Mouse (Mus musculus) intestine, embryonic 14.5 days (tissue): ENCODE data around the gene Zfp217. TPM values are rescaled to one million over a fixed set of nuclear protein-coding genes. Genes with fewer than 3 reads are reported as not detected.

ENCODE experiments used
- ATAC-seq: fragments of 200-750 bp; cut with Nextera tagmentation; replicated peaks from 2 replicates; pipeline ENCODE4 v1.8.0; 2017; ENCODE audit warnings: low read depth, moderate number of reproducible peaks, moderate TSS enrichment, moderate library complexity; ENCODE audit not compliant: low FRiP score, low TSS enrichment
- DNase-seq: peaks from one replicate; pipeline ENCODE4 v3.0.0-alpha.2; 2018; ENCODE audit warnings: low spot score
- H3K27ac ChIP-seq: fragments of 300-500 bp; sonication (generic); 2 replicates; pipeline ENCODE4 v1.5.1; 2014; ENCODE audit warnings: low read depth, mild to moderate bottlenecking, control low read depth
- H3K27me3 ChIP-seq: fragments of 300-500 bp; sonication (generic); replicated peaks from 2 replicates; pipeline ENCODE4 v1.6.1; 2014; ENCODE audit warnings: low read length, control low read depth; ENCODE audit not compliant: control insufficient read depth, insufficient read depth
- H3K36me3 ChIP-seq: fragments of 300-500 bp; sonication (generic); 2 replicates; pipeline ENCODE4 v1.6.1; 2014; ENCODE audit warnings: low read length, control low read depth; ENCODE audit not compliant: control insufficient read depth, insufficient read depth
- H3K4me1 ChIP-seq: fragments of 300-500 bp; sonication (generic); replicated peaks from 2 replicates; pipeline ENCODE4 v1.6.1; 2014; ENCODE audit warnings: low read length, control low read depth, mixed read lengths; ENCODE audit not compliant: control insufficient read depth, insufficient read depth
- H3K4me2 ChIP-seq: fragments of 300-500 bp; sonication (generic); 2 replicates; pipeline ENCODE4 v1.6.1; 2014; ENCODE audit warnings: low read length
- H3K4me3 ChIP-seq: fragments of 300-500 bp; sonication (generic); 2 replicates; pipeline ENCODE4 v1.5.1; 2014; ENCODE audit warnings: low read depth, low read length, control low read depth, mixed read lengths
- H3K9ac ChIP-seq: fragments of 300-500 bp; sonication (generic); 2 replicates; pipeline ENCODE4 v1.6.1; 2014; ENCODE audit warnings: mild to moderate bottlenecking, low read length
- H3K9me3 ChIP-seq: fragments of 300-500 bp; sonication (generic); 2 replicates; pipeline ENCODE4 v1.6.1; 2016; ENCODE audit warnings: low read length, control low read depth; ENCODE audit not compliant: control insufficient read depth
- WGBS: fragments of 180-500 bp; shearing (Covaris S2); extraction: QIAGEN DNeasy Blood & Tissue Kit; methylation state at CpG from one replicate; pipeline ENCODE4 v1.1.7; 2014; 5-methylcytosine and 5-hydroxymethylcytosine counted together
- polyA plus RNA-seq: library from polyadenylated mRNA; unstranded; fragments of >200 nt; fragmentation: Nextera tagmentation; extraction: Ambion mirVana; gene quantifications from 2 replicates; pipeline ENCODE4 v1.2.1, GENCODE M21; 2014

The Zfp217 gene
- polyA plus RNA-seq, 1 experiment from 2014 or later = 4.3 TPM

- H3K9ac ChIP-seq = no peak overlapping the region
- no peaks in the 10 kb centered on the region for H3K9me3 ChIP-seq
- H3K4me2 ChIP-seq = no peak overlapping the region
- H3K36me3 ChIP-seq = no peaks in the 10 kb centered on the region
- no peak for DNase-seq
- peak overlapping the region; percentile 54 for H3K27ac ChIP-seq
- peak; percentile 47; the same call in 1 of the 2 replicates for ATAC-seq
- peaks cover 4% of the 10 kb centered on the region; the same call in 1 of the 2 replicates for H3K4me1 ChIP-seq
- no peak overlapping the region for H3K4me3 ChIP-seq
- WGBS = 45% methylated on average over 10 of the region's 10 CpGs
- H3K27me3 ChIP-seq = no peaks in the 10 kb centered on the region
These were observed 56.1 kb downstream of the Zfp217 start for GRCm38 (mm10) chr2:170091563-170092443.

GRCm38 (mm10) chr2:170078442-170079017 is 69.4 kb downstream of the Zfp217 start:
- no peak overlapping the region for H3K4me3 ChIP-seq
- DNase-seq (peak; percentile 61), ATAC-seq (peak; percentile 51)
- peaks cover 20% of the 10 kb centered on the region for H3K4me1 ChIP-seq
- no peak overlapping the region for H3K4me2 ChIP-seq
- H3K9ac ChIP-seq = no peak overlapping the region
- H3K9me3 ChIP-seq = no peaks in the 10 kb centered on the region
- WGBS = 27% methylated on average over 15 of the region's 15 CpGs
- H3K27me3 ChIP-seq = no peaks in the 10 kb centered on the region
- no peaks in the 10 kb centered on the region for H3K36me3 ChIP-seq
- H3K27ac ChIP-seq = 0 out of 2 replicates have a peak overlapping the region, but pooled peaks have one; percentile 3

- Histone ChIP-seq H3K27ac (no peak overlapping the region), H3K4me2 (no peak overlapping the region), H3K9me3 (no peaks in the 10 kb centered on the region), H3K4me1 (peaks cover 20% of the 10 kb centered on the region), H3K36me3 (no peaks in the 10 kb centered on the region), H3K27me3 (no peaks in the 10 kb centered on the region), H3K4me3 (no peak overlapping the region), H3K9ac (no peak overlapping the region)
- 48% methylated on average over 10 of the region's 10 CpGs for WGBS
- ATAC-seq (no peak), DNase-seq (no peak)
These were observed 69.9 kb downstream of the Zfp217 start for GRCm38 (mm10) chr2:170078041-170078440.

GRCm38 (mm10) chr2:170076941-170077490 is 70.9 kb downstream of the Zfp217 start:
- 57% methylated on average over 6 of the region's 6 CpGs for WGBS
- no peak overlapping the region for H3K9ac ChIP-seq
- H3K4me3 ChIP-seq = no peak overlapping the region
- no peaks in the 10 kb centered on the region for H3K36me3 ChIP-seq
- no peaks in the 10 kb centered on the region for H3K9me3 ChIP-seq
- H3K4me2 ChIP-seq = no peak overlapping the region
- no peak for DNase-seq
- H3K4me1 ChIP-seq = peaks cover 21% of the 10 kb centered on the region
- H3K27ac ChIP-seq = peak overlapping the region; percentile 51; the same call in 1 of the 2 replicates
- ATAC-seq = no peak
- no peaks in the 10 kb centered on the region for H3K27me3 ChIP-seq

GRCm38 (mm10) chr2:170070641-170071241 is 77.2 kb downstream of the Zfp217 start:
- H3K4me2 ChIP-seq = peak overlapping the region; percentile 39
- no peaks in the 10 kb centered on the region for H3K36me3 ChIP-seq
- H3K4me1 ChIP-seq = peaks cover 20% of the 10 kb centered on the region
- no peak overlapping the region for H3K9ac ChIP-seq
- WGBS = 15% methylated on average over 15 of the region's 15 CpGs
- no peaks in the 10 kb centered on the region for H3K27me3 ChIP-seq
- peak; percentile 73 for ATAC-seq
- 0 out of 2 replicates have a peak, but pooled peaks cover 10% of the 10 kb centered on the region for H3K9me3 ChIP-seq
- DNase-seq = peak; percentile 72
- 0 out of 2 replicates have a peak overlapping the region, but pooled peaks have one; percentile 12 for H3K4me3 ChIP-seq
- H3K27ac ChIP-seq = peak overlapping the region; percentile 61

GRCm38 (mm10) chr2:170069976-170070375 is 77.9 kb downstream of the Zfp217 start:
- no peak for DNase-seq
- 73% methylated on average over 5 of the region's 5 CpGs for WGBS
- ATAC-seq = no peak

GRCm38 (mm10) chr2:170062378-170062777 is 85.5 kb downstream of the Zfp217 start:
- ATAC-seq (no peak), DNase-seq (no peak)
- 71% methylated on average over 3 of the region's 3 CpGs for WGBS
- no peaks in the 10 kb centered on the region for H3K36me3 ChIP-seq
- H3K4me2 ChIP-seq = no peak overlapping the region
- no peak overlapping the region for H3K9ac ChIP-seq
- H3K27me3 ChIP-seq = no peaks in the 10 kb centered on the region
- no peak overlapping the region for H3K4me3 ChIP-seq
- H3K27ac ChIP-seq = no peak overlapping the region
- H3K9me3 ChIP-seq = peaks cover 11% of the 10 kb centered on the region; the same call in 1 of the 2 replicates
- peaks cover 7% of the 10 kb centered on the region; the same call in 1 of the 2 replicates for H3K4me1 ChIP-seq

More at GRCm38 (mm10) chr2:170069976-170070375, 77.9 kb downstream of the Zfp217 start:
- H3K9me3 ChIP-seq = 0 out of 2 replicates have a peak, but pooled peaks cover 10% of the 10 kb centered on the region
- no peaks in the 10 kb centered on the region for H3K36me3 ChIP-seq
- H3K27ac ChIP-seq = peak overlapping the region; percentile 61
- no peak overlapping the region for H3K4me3 ChIP-seq
- no peaks in the 10 kb centered on the region for H3K27me3 ChIP-seq
- peaks cover 20% of the 10 kb centered on the region for H3K4me1 ChIP-seq
- H3K9ac ChIP-seq = no peak overlapping the region
- H3K4me2 ChIP-seq = no peak overlapping the region

GRCm38 (mm10) chr2:170060066-170060465 is 87.8 kb downstream of the Zfp217 start:
- peak; percentile 60 for DNase-seq
- Histone ChIP-seq H3K27me3 (no peaks in the 10 kb centered on the region), H3K4me1 (peaks cover 7% of the 10 kb centered on the region; the same call in 1 of the 2 replicates), H3K9ac (no peak overlapping the region), H3K9me3 (peaks cover 5% of the 10 kb centered on the region; the same call in 1 of the 2 replicates), H3K27ac (no peak overlapping the region), H3K4me2 (no peak overlapping the region), H3K4me3 (no peak overlapping the region), H3K36me3 (no peaks in the 10 kb centered on the region)
- ATAC-seq = no peak
- 68% methylated on average over 4 of the region's 4 CpGs for WGBS
